Mouse (Mus musculus): ENCODE measurements around the gene Lcmt2. TPM values are rescaled to one million over a fixed set of nuclear protein-coding genes. Genes with fewer than 3 reads are reported as not detected.

The Lcmt2 gene
- 20.1 and 23.9 TPM in 2 replicates for polyA plus RNA-seq (2014; fragmentation: Nextera tagmentation; extraction: Ambion mirVana)

- Histone ChIP-seq H3K9me3 (ENCODE audit: control insufficient read depth, low read depth, low read length) (0 out of 2 replicates have a peak, but pooled peaks cover 5% of the 10 kb centered on the region), H3K27ac (ENCODE audit: low read length) (peak within 1 kb of the TSS; percentile 98), H3K4me2 (replicated peaks; ENCODE audit: low read depth, low read length) (peak within 1 kb of the TSS; percentile 96), H3K4me3 (ENCODE audit: low read depth, low read length) (peak within 1 kb of the TSS; percentile 57), H3K27me3 (ENCODE audit: control insufficient read depth, insufficient read depth, low read length) (no peaks in the 10 kb centered on the region), H3K36me3 (ENCODE audit: control insufficient read depth, insufficient read depth, low read length) (peaks cover 12% of the 10 kb centered on the region; the same call in 1 of the 2 replicates), H3K9ac (replicated peaks; ENCODE audit: low read depth, low read length) (peak within 1 kb of the TSS; percentile 79), H3K4me1 (ENCODE audit: control insufficient read depth, insufficient read depth, low read length) (peaks cover 15% of the 10 kb centered on the region)
- WGBS = under 1% methylated on average over 86 of the region's 87 CpGs
- ATAC-seq (ENCODE audit: insufficient number of reproducible peaks, insufficient read depth, low FRiP score, low read depth) = peak; percentile 93
Observed at GRCm38 (mm10) chr2:121140018-121140882, at the start of gene Lcmt2, which contains the start of gene Adal. Lcmt2 (minus strand) TSS chr2:121140653. Adal (plus strand) TSS chr2:121140428.

DNA sequence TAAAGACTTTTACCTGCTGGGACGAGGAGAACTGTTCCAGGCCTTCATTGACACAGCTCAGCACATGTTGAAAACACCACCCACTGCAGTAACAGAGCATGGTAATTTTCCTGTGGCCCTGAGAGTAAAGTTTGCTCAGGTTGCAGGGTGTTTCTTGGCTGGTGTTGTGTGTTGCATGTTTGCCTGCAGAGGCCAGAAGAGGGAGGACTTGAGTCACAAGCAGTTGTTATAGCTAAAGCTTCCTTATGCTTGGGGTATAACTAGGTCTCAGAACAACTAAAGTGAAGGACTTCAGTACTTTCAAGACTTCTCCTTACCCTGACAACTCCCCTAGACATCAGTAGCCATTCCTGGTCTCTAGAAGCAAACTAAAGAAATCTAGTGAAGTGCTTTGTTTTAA, 48.1 kb upstream of the Lcmt2 start:
- H3K27ac ChIP-seq (ENCODE audit: low read length) = no peak overlapping the region
- H3K36me3 ChIP-seq (ENCODE audit: control insufficient read depth, insufficient read depth, low read length) = peaks cover 83% of the 10 kb centered on the region
- no peak overlapping the region for H3K4me2 ChIP-seq (replicated peaks; ENCODE audit: low read depth, low read length)
- no peaks in the 10 kb centered on the region for H3K27me3 ChIP-seq (ENCODE audit: control insufficient read depth, insufficient read depth, low read length)
- H3K4me3 ChIP-seq (ENCODE audit: low read depth, low read length) = no peak overlapping the region
- no peak for ATAC-seq (ENCODE audit: insufficient number of reproducible peaks, insufficient read depth, low FRiP score, low read depth)
- no peak overlapping the region for H3K9ac ChIP-seq (replicated peaks; ENCODE audit: low read depth, low read length)
- no peaks in the 10 kb centered on the region for H3K9me3 ChIP-seq (ENCODE audit: control insufficient read depth, low read depth, low read length)
- WGBS = 85% methylated on average over 1 of the region's 1 CpGs
- H3K4me1 ChIP-seq (ENCODE audit: control insufficient read depth, insufficient read depth, low read length) = no peaks in the 10 kb centered on the region

DNA sequence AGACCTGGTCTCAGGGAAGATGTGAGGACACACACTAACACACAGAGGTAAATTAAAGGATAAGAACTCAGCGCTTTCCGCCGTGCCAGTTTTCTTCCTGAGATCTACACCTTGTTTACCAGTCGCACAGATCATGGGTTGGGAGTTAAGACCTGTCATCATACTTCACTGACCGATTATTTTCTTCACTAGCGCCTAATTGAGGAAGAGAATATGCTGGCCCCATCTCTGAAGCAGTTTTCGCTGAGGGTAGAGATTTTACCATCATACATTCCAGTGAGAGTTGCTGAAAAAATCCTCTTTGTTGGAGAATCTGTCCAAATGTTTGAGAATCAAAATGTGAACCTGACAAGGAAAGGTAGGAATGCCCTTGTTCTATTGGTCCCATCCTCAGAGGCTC, 43.7 kb upstream of the Lcmt2 start:
- Histone ChIP-seq H3K4me1 (ENCODE audit: control insufficient read depth, insufficient read depth, low read length) (no peaks in the 10 kb centered on the region), H3K9ac (replicated peaks; ENCODE audit: low read depth, low read length) (no peak overlapping the region), H3K4me3 (ENCODE audit: low read depth, low read length) (no peak overlapping the region), H3K9me3 (ENCODE audit: control insufficient read depth, low read depth, low read length) (no peaks in the 10 kb centered on the region), H3K36me3 (ENCODE audit: control insufficient read depth, insufficient read depth, low read length) (peaks cover 58% of the 10 kb centered on the region), H3K4me2 (replicated peaks; ENCODE audit: low read depth, low read length) (no peak overlapping the region), H3K27ac (ENCODE audit: low read length) (no peak overlapping the region), H3K27me3 (ENCODE audit: control insufficient read depth, insufficient read depth, low read length) (no peaks in the 10 kb centered on the region)
- WGBS = 95% methylated on average over 7 of the region's 7 CpGs
- ATAC-seq (ENCODE audit: insufficient number of reproducible peaks, insufficient read depth, low FRiP score, low read depth) = no peak

DNA sequence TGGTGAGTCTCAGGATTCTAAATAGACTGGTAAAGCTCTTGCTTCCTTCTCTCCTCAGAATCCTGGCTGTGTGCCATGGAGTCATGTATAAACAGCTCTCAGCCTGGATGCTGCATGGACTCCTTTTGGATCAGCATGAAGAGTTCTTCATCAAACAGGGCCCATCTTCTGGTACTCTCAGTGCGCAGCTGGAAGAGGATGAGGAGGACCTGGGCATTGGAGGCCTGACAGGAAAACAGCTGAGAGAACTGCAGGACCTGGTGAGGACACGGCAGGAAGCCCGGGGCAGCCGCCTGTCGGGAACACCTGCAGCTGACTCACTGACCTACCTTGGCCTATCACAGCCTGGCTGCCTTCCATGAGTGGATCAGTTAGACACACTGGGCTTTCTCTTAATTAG, 43.0 kb upstream of the Lcmt2 start:
- Histone ChIP-seq H3K27me3 (ENCODE audit: control insufficient read depth, insufficient read depth, low read length) (no peaks in the 10 kb centered on the region), H3K9ac (replicated peaks; ENCODE audit: low read depth, low read length) (no peak overlapping the region), H3K36me3 (ENCODE audit: control insufficient read depth, insufficient read depth, low read length) (peaks cover 56% of the 10 kb centered on the region), H3K4me1 (ENCODE audit: control insufficient read depth, insufficient read depth, low read length) (no peaks in the 10 kb centered on the region), H3K9me3 (ENCODE audit: control insufficient read depth, low read depth, low read length) (no peaks in the 10 kb centered on the region), H3K4me2 (replicated peaks; ENCODE audit: low read depth, low read length) (no peak overlapping the region), H3K27ac (ENCODE audit: low read length) (no peak overlapping the region), H3K4me3 (ENCODE audit: low read depth, low read length) (no peak overlapping the region)
- 85% methylated on average over 5 of the region's 5 CpGs for WGBS
- ATAC-seq (ENCODE audit: insufficient number of reproducible peaks, insufficient read depth, low FRiP score, low read depth) = no peak

- no peak for ATAC-seq (ENCODE audit: insufficient number of reproducible peaks, insufficient read depth, low FRiP score, low read depth)
- H3K36me3 ChIP-seq (ENCODE audit: control insufficient read depth, insufficient read depth, low read length) = peaks cover 51% of the 10 kb centered on the region
Observed at GRCm38 (mm10) chr2:121178828-121179479, 38.5 kb upstream of the Lcmt2 start.

GRCm38 (mm10) chr2:121170980-121171742, 30.7 kb upstream of the Lcmt2 start, which contains the start of gene Zscan29:
Zscan29 (minus strand) TSS chr2:121171125.
- H3K4me2 ChIP-seq (replicated peaks; ENCODE audit: low read depth, low read length) = peak within 1 kb of the TSS; percentile 88
- WGBS = under 1% methylated on average over 66 of the region's 66 CpGs
- H3K27ac ChIP-seq (ENCODE audit: low read length) = peak within 1 kb of the TSS; percentile 66
- H3K27me3 ChIP-seq (ENCODE audit: control insufficient read depth, insufficient read depth, low read length) = no peaks in the 10 kb centered on the region
- peaks cover 14% of the 10 kb centered on the region for H3K4me1 ChIP-seq (ENCODE audit: control insufficient read depth, insufficient read depth, low read length)
- H3K9me3 ChIP-seq (ENCODE audit: control insufficient read depth, low read depth, low read length) = no peaks in the 10 kb centered on the region
- peaks cover 16% of the 10 kb centered on the region for H3K36me3 ChIP-seq (ENCODE audit: control insufficient read depth, insufficient read depth, low read length)
- peak within 1 kb of the TSS; percentile 52 for H3K9ac ChIP-seq (replicated peaks; ENCODE audit: low read depth, low read length)
- H3K4me3 ChIP-seq (ENCODE audit: low read depth, low read length) = peak within 1 kb of the TSS; percentile 93
- ATAC-seq (ENCODE audit: insufficient number of reproducible peaks, insufficient read depth, low FRiP score, low read depth) = peak; percentile 93

More at GRCm38 (mm10) chr2:121178828-121179479, 38.5 kb upstream of the Lcmt2 start:
- H3K4me3 ChIP-seq (ENCODE audit: low read depth, low read length) = no peak overlapping the region
- WGBS = 95% methylated on average over 3 of the region's 3 CpGs
- H3K9ac ChIP-seq (replicated peaks; ENCODE audit: low read depth, low read length) = no peak overlapping the region
- no peak overlapping the region for H3K27ac ChIP-seq (ENCODE audit: low read length)
- H3K27me3 ChIP-seq (ENCODE audit: control insufficient read depth, insufficient read depth, low read length) = no peaks in the 10 kb centered on the region
- H3K4me1 ChIP-seq (ENCODE audit: control insufficient read depth, insufficient read depth, low read length) = no peaks in the 10 kb centered on the region
- no peaks in the 10 kb centered on the region for H3K9me3 ChIP-seq (ENCODE audit: control insufficient read depth, low read depth, low read length)
- no peak overlapping the region for H3K4me2 ChIP-seq (replicated peaks; ENCODE audit: low read depth, low read length)

- Histone ChIP-seq H3K4me1 (ENCODE audit: control insufficient read depth, insufficient read depth, low read length) (peaks cover 14% of the 10 kb centered on the region), H3K36me3 (ENCODE audit: control insufficient read depth, insufficient read depth, low read length) (peaks cover 21% of the 10 kb centered on the region), H3K27me3 (ENCODE audit: control insufficient read depth, insufficient read depth, low read length) (no peaks in the 10 kb centered on the region), H3K4me2 (replicated peaks; ENCODE audit: low read depth, low read length) (peak within 1 kb of the TSS; percentile 88), H3K9ac (replicated peaks; ENCODE audit: low read depth, low read length) (peak within 1 kb of the TSS; percentile 52), H3K4me3 (ENCODE audit: low read depth, low read length) (peak within 1 kb of the TSS; percentile 93), H3K9me3 (ENCODE audit: control insufficient read depth, low read depth, low read length) (no peaks in the 10 kb centered on the region), H3K27ac (ENCODE audit: low read length) (peak within 1 kb of the TSS; percentile 66)
- WGBS = under 1% methylated on average over 38 of the region's 38 CpGs
- ATAC-seq (ENCODE audit: insufficient number of reproducible peaks, insufficient read depth, low FRiP score, low read depth) = peak; percentile 7; the same call in 1 of the 2 replicates
Observed at GRCm38 (mm10) chr2:121170481-121170971, 30.1 kb upstream of the Lcmt2 start, which contains the start of gene Tubgcp4. Tubgcp4 (plus strand) TSS chr2:121170654.

DNA sequence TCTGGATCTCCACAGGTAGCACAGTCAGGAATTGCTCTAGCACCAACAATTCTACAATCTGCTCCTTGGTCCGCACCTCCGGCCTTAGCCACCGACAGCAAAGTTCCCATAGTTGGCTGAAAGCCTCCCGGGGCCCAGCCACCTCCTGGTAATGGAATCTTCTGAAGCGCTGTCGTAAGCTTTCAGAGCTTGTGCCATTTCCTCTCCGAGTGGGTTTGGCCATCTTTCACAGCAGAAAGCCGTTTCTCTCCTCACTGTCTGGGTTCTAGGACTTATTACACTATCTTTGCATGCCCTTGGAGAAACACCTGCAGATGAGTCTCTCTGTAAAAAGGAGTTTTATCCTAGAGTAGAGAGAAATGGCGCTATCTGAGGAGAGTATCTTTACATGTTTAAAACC, 29.4 kb upstream of the Lcmt2 start:
- ATAC-seq (ENCODE audit: insufficient number of reproducible peaks, insufficient read depth, low FRiP score, low read depth) = no peak
- peak overlapping the region; percentile 66; the same call in 1 of the 2 replicates for H3K27ac ChIP-seq (ENCODE audit: low read length)
- peaks cover 21% of the 10 kb centered on the region for H3K36me3 ChIP-seq (ENCODE audit: control insufficient read depth, insufficient read depth, low read length)
- WGBS = 4% methylated on average over 9 of the region's 9 CpGs
- H3K9me3 ChIP-seq (ENCODE audit: control insufficient read depth, low read depth, low read length) = no peaks in the 10 kb centered on the region
- H3K4me3 ChIP-seq (ENCODE audit: low read depth, low read length) = peak overlapping the region; percentile 93
- no peaks in the 10 kb centered on the region for H3K27me3 ChIP-seq (ENCODE audit: control insufficient read depth, insufficient read depth, low read length)
- peak overlapping the region; percentile 52 for H3K9ac ChIP-seq (replicated peaks; ENCODE audit: low read depth, low read length)
- peak overlapping the region; percentile 88 for H3K4me2 ChIP-seq (replicated peaks; ENCODE audit: low read depth, low read length)
- H3K4me1 ChIP-seq (ENCODE audit: control insufficient read depth, insufficient read depth, low read length) = peaks cover 14% of the 10 kb centered on the region
